Mouse (Mus musculus) midbrain, embryonic 15.5 days (tissue): ENCODE measurements around the gene Uxt. TPM values are rescaled to one million over a fixed set of nuclear protein-coding genes. Genes with fewer than 3 reads are reported as not detected.

Source experiments
- ATAC-seq: fragments of 200-750 bp; cut with Nextera tagmentation; replicated peaks from 2 replicates; pipeline ENCODE4 v1.8.0; 2017; ENCODE audit warnings: moderate TSS enrichment
- H3K27ac ChIP-seq: fragments of 300-500 bp; sonication (generic); 2 replicates; pipeline ENCODE4 v1.5.1; 2015; ENCODE audit warnings: mild to moderate bottlenecking, inconsistent platforms
- H3K27me3 ChIP-seq: fragments of 300-500 bp; sonication (generic); replicated peaks from 2 replicates; pipeline ENCODE4 v1.6.1; 2015; ENCODE audit warnings: inconsistent platforms
- H3K36me3 ChIP-seq: fragments of 300-500 bp; sonication (generic); replicated peaks from 2 replicates; pipeline ENCODE4 v1.6.1; 2015; ENCODE audit warnings: inconsistent platforms
- H3K4me1 ChIP-seq: fragments of 300-500 bp; sonication (generic); 2 replicates; pipeline ENCODE4 v1.6.1; 2015; ENCODE audit warnings: inconsistent platforms
- H3K4me2 ChIP-seq: fragments of 300-500 bp; sonication (generic); 2 replicates; pipeline ENCODE4 v1.6.1; 2015; ENCODE audit warnings: inconsistent platforms, mild to moderate bottlenecking, moderate library complexity
- H3K4me3 ChIP-seq: fragments of 300-500 bp; sonication (generic); 2 replicates; pipeline ENCODE4 v1.5.1; 2015; ENCODE audit warnings: mild to moderate bottlenecking, inconsistent platforms
- H3K9ac ChIP-seq: fragments of 300-500 bp; sonication (generic); 2 replicates; pipeline ENCODE4 v1.6.1; 2015; ENCODE audit warnings: mild to moderate bottlenecking, inconsistent platforms
- H3K9me3 ChIP-seq: fragments of 300-500 bp; sonication (generic); 2 replicates; pipeline ENCODE4 v1.6.1; 2016; ENCODE audit warnings: inconsistent platforms
- WGBS: fragments of 180-500 bp; shearing (Covaris S2); methylation state at CpG from one replicate; pipeline ENCODE4 v1.1.7; 2015; ENCODE audit warnings: mixed read lengths; 5-methylcytosine and 5-hydroxymethylcytosine counted together
- polyA plus RNA-seq: library from polyadenylated mRNA; unstranded; fragments of >200 nt; fragmentation: Nextera tagmentation; extraction: Ambion mirVana; gene quantifications from 2 replicates; pipeline ENCODE4 v1.2.1, GENCODE M21; 2015

The Uxt gene
- 27.7 and 28.5 TPM in 2 replicates for polyA plus RNA-seq

DNA sequence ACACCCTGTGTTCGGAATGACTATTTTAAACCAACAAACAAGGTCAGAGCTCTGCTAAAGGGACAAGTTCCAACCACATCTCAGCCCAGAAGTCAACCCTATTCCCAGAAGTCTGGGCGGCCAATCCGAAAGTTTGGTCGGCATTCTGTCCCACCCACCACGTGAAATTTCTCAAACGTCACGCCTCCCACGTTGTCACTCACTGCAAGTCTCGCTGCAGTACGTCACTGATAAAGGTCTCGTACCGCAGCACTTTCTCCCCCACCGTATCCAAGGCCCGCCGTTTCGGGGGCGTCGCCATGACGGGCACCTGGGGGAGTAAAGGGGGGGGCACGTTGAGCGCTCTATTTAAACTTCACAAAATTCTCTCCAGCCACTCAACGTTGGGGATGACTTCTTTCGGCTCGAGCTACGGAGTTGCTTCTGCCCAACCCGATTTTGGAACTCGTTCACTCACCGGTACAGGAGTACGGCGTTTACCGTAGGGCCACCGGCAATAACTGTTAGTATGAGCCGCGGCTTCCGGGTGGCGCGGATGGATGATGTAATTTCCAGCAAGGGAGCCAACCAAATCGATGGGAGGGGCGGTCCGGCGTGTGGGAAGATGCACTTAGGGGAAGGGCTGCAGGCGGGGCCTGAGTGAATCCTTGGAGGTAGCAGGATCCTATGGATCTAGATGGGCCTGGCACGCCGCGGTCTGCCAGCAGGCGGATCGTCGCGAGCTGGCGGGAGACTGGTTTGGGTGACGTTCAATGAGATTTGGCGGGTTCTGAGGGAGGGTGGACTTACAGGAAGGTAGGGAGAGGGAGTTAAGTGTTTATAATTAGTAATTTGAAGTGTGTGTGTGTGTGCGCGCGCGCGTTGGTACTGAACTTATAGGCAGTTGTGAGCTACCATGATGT, at the start of gene Uxt:
Gene Uxt, minus strand, starts transcription at position 541 of the 902 bp plus-strand sequence.
- Histone ChIP-seq H3K9me3 (no peaks in the 10 kb centered on the region), H3K4me1 (peaks cover 4% of the 10 kb centered on the region; the same call in 1 of the 2 replicates), H3K9ac (peak within 1 kb of the TSS; percentile 31; the same call in 1 of the 2 replicates), H3K4me2 (peak within 1 kb of the TSS; percentile 51), H3K27ac (peak within 1 kb of the TSS; percentile 77), H3K36me3 (0 out of 2 replicates have a peak, but pooled peaks cover 4% of the 10 kb centered on the region), H3K27me3 (no peaks in the 10 kb centered on the region), H3K4me3 (peak within 1 kb of the TSS; percentile 54)
- peak; percentile 98 for ATAC-seq
- WGBS, result 20% methylated on average over 57 of the region's 57 CpGs

DNA sequence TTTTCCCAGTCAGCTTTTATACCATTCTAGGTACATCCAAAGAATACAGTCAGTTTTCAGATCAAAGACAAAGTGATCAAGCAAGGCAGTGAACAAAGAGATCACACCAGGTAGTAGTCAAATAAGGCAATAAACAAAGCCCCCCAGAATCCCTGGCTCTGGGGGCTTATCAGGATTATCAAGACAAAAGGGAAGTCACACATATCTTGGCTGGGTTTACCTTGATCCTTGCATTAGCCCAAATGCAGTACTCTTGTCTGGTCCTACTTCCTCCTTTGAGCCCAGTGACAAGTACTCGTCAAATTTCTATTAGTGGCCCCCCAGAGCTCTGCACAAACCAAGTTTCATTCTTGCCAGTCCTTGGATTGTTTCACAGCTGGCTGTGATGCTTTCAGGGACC, 19.1 kb upstream of the Uxt start:
- Histone ChIP-seq H3K27me3 (no peaks in the 10 kb centered on the region), H3K4me2 (no peak overlapping the region), H3K36me3 (no peaks in the 10 kb centered on the region), H3K4me1 (no peaks in the 10 kb centered on the region), H3K9me3 (no peaks in the 10 kb centered on the region), H3K4me3 (no peak overlapping the region), H3K9ac (no peak overlapping the region), H3K27ac (no peak overlapping the region)
- WGBS, result 59% methylated on average over 1 of the region's 1 CpGs
- ATAC-seq, result no peak

DNA sequence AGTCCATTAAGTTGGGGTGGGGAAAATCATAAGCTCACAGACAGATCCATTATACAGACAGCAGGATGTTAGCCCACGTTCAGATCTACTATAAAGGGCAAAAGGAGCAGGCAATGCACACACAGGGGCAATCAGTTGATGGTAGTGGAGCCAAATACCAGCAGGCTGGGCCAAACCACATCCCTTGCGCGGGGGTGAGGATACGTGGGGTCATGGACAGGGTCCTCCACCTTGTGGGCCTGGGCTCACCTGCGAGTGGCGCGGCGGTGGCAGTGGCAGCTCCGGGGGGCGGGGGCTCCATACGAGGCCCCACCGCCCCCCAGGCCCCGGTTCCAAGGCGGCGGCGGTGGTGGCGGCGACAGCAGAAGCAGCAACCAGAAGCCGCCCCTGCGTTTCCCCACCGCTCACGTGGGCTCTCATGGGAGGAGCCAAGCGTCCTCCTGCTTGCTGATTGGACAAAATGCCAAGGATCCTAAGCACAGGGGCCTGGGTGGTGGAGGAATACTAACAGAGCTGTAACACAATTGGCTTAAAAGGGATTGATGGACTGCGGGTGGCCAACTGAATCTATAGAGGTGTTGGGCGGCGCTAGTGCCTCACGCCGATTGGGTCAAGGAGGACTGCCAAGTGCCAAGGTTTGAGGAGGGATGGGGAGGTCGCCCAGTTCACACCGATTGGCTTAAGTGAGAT, 11.5 kb downstream of the Uxt start, which contains the start of gene Elk1:
Gene Elk1, minus strand, starts transcription at position 418 of the 690 bp plus-strand sequence.
- H3K27me3 ChIP-seq, result no peaks in the 10 kb centered on the region
- H3K4me2 ChIP-seq, result peak within 1 kb of the TSS; percentile 50
- H3K9me3 ChIP-seq, result no peaks in the 10 kb centered on the region
- ATAC-seq, result peak; percentile 98
- no peaks in the 10 kb centered on the region for H3K36me3 ChIP-seq
- WGBS, result 16% methylated on average over 30 of the region's 30 CpGs
- H3K27ac ChIP-seq, result peak within 1 kb of the TSS; percentile 90
- H3K4me3 ChIP-seq, result peak within 1 kb of the TSS; percentile 72
- H3K9ac ChIP-seq, result peak within 1 kb of the TSS; percentile 63
- H3K4me1 ChIP-seq, result peaks cover 8% of the 10 kb centered on the region

DNA sequence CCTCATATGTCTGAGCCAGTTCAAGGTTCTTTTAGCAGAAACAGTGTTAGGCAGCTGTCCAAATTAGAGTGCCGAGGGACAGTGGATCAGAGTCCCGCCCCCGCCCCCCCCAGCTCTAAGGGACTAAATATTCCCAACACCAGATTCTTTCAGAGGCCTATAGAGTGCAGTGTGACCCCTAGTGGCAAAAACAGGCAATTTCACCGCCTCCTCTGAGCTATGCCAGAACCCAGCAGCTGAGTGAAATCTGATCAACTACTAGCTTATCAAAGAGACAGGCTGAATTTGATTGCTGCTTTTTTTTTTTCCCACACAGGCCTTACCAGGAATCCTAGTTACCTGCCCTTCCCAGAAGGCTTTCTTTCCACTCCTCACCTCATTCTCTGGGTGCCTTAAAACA, 15.8 kb downstream of the Uxt start:
- Histone ChIP-seq H3K4me1 (peaks cover 8% of the 10 kb centered on the region), H3K9me3 (no peaks in the 10 kb centered on the region), H3K4me2 (no peak overlapping the region), H3K36me3 (no peaks in the 10 kb centered on the region), H3K27me3 (no peaks in the 10 kb centered on the region), H3K9ac (no peak overlapping the region), H3K4me3 (no peak overlapping the region), H3K27ac (no peak overlapping the region)
- WGBS, result 13% methylated on average over 4 of the region's 4 CpGs
- ATAC-seq, result no peak

DNA sequence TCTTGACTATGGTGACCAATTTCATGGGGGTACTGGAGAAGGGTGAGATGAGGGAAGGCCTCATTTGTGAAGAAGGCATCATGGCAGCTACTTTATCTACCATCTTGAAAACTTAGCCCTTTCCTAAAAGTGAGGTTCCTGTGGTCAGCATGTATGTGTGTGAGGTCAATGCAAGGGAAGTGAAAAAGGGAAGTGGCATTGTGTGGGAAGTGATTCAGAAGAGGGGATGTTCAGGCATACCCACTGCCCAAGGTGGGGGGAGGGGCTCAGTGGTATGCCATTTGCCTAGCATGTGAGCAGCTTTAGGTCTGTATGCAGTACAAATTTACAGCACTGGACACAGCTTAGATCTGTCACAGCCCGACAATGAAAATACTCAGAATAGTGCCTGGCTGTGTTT, 29.9 kb downstream of the Uxt start:
- Histone ChIP-seq H3K4me1 (no peaks in the 10 kb centered on the region), H3K9me3 (no peaks in the 10 kb centered on the region), H3K27me3 (no peaks in the 10 kb centered on the region), H3K9ac (no peak overlapping the region), H3K4me2 (no peak overlapping the region), H3K4me3 (no peak overlapping the region), H3K36me3 (peaks cover 11% of the 10 kb centered on the region; the same call in 1 of the 2 replicates), H3K27ac (no peak overlapping the region)
- ATAC-seq, result no peak
- WGBS, result 95% methylated on average over 1 of the region's 1 CpGs

DNA sequence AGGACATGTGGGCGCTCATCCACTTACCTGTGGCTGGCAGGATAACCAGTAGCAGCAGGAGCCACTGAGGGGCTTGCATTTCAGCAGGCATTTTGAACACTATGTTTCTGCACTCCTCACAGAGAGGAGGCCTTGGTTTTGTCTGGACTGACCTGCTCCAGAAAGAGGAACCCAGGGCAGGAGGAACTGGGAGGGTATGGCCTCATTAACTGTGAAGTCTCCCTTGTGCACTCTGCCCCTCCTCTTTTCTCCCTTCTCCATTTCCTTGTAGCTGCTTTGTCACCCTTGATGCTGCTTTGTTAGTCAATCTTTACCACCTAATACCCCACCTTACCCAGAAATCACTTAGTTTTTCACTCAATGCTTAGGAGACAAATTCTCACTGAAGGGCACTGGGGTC, 30.5 kb downstream of the Uxt start, which contains the start of gene Cfp:
Gene Cfp, minus strand, starts transcription at position 192 of the 400 bp plus-strand sequence.
- no peak for ATAC-seq
- no peaks in the 10 kb centered on the region for H3K27me3 ChIP-seq
- H3K4me3 ChIP-seq, result no peak within 1 kb of the TSS
- no peaks in the 10 kb centered on the region for H3K4me1 ChIP-seq
- no peak within 1 kb of the TSS for H3K4me2 ChIP-seq
- no peaks in the 10 kb centered on the region for H3K9me3 ChIP-seq
- peaks cover 10% of the 10 kb centered on the region; the same call in 1 of the 2 replicates for H3K36me3 ChIP-seq
- 85% methylated on average over 1 of the region's 1 CpGs for WGBS
- no peak within 1 kb of the TSS for H3K27ac ChIP-seq
- H3K9ac ChIP-seq, result no peak within 1 kb of the TSS

DNA sequence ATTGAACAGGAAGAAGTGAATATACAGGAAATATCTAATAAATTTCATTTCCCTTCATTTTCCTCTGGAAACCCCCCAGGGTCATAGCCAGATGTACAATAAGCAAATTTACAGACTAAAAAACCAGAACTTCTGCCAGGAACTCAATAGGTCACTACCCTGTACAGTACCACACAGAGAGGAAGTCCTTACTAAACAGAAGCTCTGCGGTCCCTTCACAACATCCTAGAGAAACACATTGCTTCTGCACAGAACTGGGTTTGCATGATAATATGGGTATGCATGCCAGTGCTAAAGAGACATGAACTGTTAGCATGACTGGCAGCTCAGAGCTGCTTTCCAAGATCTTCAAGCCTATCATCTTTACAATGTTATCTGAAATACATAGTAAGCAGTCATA, 32.0 kb downstream of the Uxt start:
- H3K27me3 ChIP-seq, result no peaks in the 10 kb centered on the region
- H3K4me3 ChIP-seq, result no peak overlapping the region
- no peaks in the 10 kb centered on the region for H3K4me1 ChIP-seq
- 93% methylated on average over 1 of the region's 1 CpGs for WGBS
- H3K9me3 ChIP-seq, result no peaks in the 10 kb centered on the region
- H3K9ac ChIP-seq, result no peak overlapping the region
- no peak overlapping the region for H3K4me2 ChIP-seq
- H3K27ac ChIP-seq, result no peak overlapping the region
- 0 out of 2 replicates have a peak, but pooled peaks cover 6% of the 10 kb centered on the region for H3K36me3 ChIP-seq
- ATAC-seq, result no peak

DNA sequence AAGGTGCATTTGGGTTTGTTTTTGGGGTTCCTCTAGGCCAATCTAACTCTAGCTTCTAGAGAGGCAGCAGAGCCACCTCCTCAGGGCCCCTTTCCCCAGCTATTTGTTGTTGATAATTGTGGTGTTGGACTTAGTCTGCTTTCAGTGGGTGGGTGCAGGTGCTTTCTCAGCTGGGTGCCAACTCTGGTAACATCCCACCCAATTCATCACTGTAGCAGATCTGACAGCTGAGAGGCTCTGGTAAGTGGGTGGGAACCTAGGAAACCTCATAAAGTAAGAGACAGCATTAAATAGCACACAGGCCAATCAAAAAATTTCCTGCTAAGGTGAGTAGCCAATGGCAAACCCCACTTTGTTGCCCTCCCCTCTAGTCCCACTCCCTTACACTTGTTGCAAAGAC, 36.8 kb downstream of the Uxt start:
- ATAC-seq, result no peak
- no peak overlapping the region for H3K4me3 ChIP-seq
- H3K27ac ChIP-seq, result no peak overlapping the region
- no peaks in the 10 kb centered on the region for H3K4me1 ChIP-seq
- no peak overlapping the region for H3K9ac ChIP-seq
- H3K9me3 ChIP-seq, result no peaks in the 10 kb centered on the region
- 0 out of 2 replicates have a peak, but pooled peaks cover 6% of the 10 kb centered on the region for H3K36me3 ChIP-seq
- no peaks in the 10 kb centered on the region for H3K27me3 ChIP-seq
- no peak overlapping the region for H3K4me2 ChIP-seq

DNA sequence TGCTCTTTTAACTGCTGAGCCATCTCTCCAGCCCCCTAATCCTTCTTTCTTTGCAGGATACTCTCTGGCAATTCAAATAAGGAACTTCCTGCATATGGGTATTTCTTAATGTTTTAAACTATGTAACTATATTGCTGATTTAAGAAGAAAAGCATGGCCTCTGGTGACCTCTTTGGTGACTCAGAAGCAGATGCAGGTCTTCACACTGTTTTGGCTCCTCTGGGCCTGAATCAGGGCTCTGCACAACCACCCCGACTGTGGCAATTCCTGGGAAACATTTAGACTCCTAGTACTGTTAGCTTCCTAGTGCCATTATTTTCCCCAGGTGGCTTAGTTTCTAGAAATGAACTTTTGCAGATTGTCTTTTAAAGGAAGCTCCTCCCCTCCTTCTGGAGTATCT, 38.3 kb downstream of the Uxt start:
- Histone ChIP-seq H3K27ac (no peak overlapping the region), H3K9ac (no peak overlapping the region), H3K4me1 (peaks cover 8% of the 10 kb centered on the region; the same call in 1 of the 2 replicates), H3K36me3 (0 out of 2 replicates have a peak, but pooled peaks cover 6% of the 10 kb centered on the region), H3K4me2 (no peak overlapping the region), H3K4me3 (no peak overlapping the region), H3K27me3 (no peaks in the 10 kb centered on the region), H3K9me3 (no peaks in the 10 kb centered on the region)
- WGBS, result 72% methylated on average over 1 of the region's 1 CpGs
- no peak for ATAC-seq

DNA sequence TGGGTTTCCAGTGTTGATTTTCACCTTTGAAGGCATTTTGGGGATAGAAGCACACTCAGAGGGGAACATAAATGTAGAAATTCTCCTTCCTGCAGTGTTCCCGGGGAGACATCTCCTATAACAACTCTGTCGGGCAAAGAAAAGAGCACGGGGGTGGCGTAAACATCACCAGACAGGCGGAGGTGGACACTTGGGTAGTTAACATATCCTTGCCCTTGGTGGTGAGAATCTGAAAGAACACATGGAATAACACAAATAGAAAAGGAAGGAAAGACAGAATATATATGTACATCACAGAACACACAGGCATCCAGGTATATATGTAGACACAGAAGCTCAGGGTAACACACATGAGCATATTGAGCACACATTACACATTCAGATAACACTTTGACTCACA, 40.5 kb downstream of the Uxt start:
- ATAC-seq, result peak; percentile 13
- H3K4me1 ChIP-seq, result peaks cover 19% of the 10 kb centered on the region; the same call in 1 of the 2 replicates
- H3K36me3 ChIP-seq, result no peaks in the 10 kb centered on the region
- WGBS, result 44% methylated on average over 5 of the region's 5 CpGs
- H3K9me3 ChIP-seq, result no peaks in the 10 kb centered on the region
- peak overlapping the region; percentile 65 for H3K27ac ChIP-seq
- peak overlapping the region; percentile 57 for H3K4me2 ChIP-seq
- H3K4me3 ChIP-seq, result peak overlapping the region; percentile 57
- H3K27me3 ChIP-seq, result no peaks in the 10 kb centered on the region
- H3K9ac ChIP-seq, result no peak overlapping the region

DNA sequence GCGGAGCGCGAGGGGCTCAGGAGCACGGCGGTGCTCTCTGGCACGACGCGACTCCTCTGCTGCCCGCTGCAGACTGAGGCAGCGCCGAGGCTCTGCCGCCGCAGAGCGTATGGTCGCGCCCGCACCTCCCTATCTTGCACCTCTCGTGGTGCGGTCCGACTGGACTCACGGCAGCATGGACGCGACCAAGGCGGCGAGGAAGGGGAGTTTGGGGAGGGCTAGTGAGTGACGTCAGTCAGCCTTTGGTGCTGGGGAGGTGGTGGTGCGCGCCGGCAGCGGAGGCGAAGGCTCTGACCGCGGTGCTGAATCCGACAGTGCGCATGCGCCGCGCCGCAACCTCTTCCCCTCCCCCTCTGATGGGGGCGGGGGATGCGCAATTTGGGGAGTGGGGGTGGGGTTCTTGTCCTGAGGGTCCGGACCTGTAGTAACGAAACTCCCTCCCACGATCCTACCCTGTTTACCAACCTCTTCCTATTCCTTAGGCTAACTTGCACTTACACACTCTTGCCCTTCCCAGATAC, 40.9 kb downstream of the Uxt start, which contains the start of gene Syn1:
Gene Syn1, minus strand, starts transcription at position 161 of the 521 bp plus-strand sequence.
- Histone ChIP-seq H3K27me3 (no peaks in the 10 kb centered on the region), H3K9me3 (no peaks in the 10 kb centered on the region), H3K4me1 (peaks cover 19% of the 10 kb centered on the region; the same call in 1 of the 2 replicates), H3K4me3 (peak within 1 kb of the TSS; percentile 57), H3K36me3 (no peaks in the 10 kb centered on the region), H3K9ac (peak within 1 kb of the TSS; percentile 64), H3K4me2 (peak within 1 kb of the TSS; percentile 57), H3K27ac (peak within 1 kb of the TSS; percentile 80)
- WGBS, result 25% methylated on average over 44 of the region's 44 CpGs
- ATAC-seq, result peak; percentile 97
